Mouse (Mus musculus): Measurements from ENCODE around the gene Dach1.

DNA sequence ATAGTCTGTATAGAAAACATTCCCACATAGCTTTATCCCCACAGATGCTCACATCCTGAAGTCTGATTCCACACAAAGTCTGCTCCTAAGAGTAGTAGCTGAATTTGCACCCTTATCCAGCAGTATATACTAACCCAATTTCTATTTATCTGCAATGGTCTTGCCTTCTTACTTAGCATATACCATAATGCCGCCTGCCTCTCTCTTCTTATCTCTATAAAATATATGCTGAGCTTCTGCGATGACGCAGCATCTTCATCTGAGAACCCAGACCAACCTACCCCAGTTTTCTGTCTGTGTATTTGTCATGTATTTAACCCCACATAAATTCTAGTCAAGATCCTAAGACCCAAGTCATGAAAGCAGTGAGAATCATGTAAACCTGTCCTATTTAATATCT, 272.9 kb downstream of the Dach1 start:
- no peak for TF ChIP-seq CTCF (IDR thresholded peaks at IDR 0.05; ENCODE audit: borderline replicate concordance, insufficient read depth, low read depth, low read length)
- TF ChIP-seq POLR2A (IDR thresholded peaks at IDR 0.05; ENCODE audit: borderline replicate concordance, insufficient read depth, low read length), result no peak

Data from cerebellum, adult 2 months (tissue).